Mouse (Mus musculus): ENCODE data around the gene Gm10282. TPM values are rescaled to one million over a fixed set of nuclear protein-coding genes. Genes with fewer than 3 reads are reported as not detected.

The Gm10282 gene
- total and polyA plus RNA-seq, 3 experiments, result 11.7 to 133 TPM; not detected in 1

DNA sequence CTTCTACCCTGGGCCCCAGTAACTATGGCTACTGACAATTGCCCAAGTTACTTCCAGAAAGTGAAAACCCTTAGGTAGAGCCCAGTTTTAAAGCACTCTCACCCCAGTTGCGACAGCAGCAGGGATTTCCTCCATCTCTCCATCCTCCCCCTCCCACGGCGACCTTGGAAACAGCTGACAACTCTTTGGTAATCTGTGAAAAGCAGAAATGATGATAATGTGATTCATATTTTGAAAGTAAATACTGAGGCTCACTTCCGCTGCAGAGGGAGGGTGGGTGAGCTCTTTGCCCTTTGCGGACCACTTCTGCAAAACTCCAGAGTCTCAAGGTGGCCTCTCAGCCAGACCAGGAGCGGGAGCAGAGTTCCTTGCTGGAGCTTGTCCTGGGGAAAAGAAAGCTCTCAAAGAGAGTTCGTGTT is 17.4 kb upstream of the Gm10282 start:
- H3K27me3 ChIP-seq (ENCODE audit: control insufficient read depth in 1 of 2, insufficient read depth in 2 of 2, low read length in 2 of 2), result no peaks in the 10 kb centered on the region
- peak; percentile 56 for DNase-seq (ENCODE audit: low read depth, low spot score)
- peak overlapping the region; percentile 39 to 45 for H3K4me3 ChIP-seq (ENCODE audit: control insufficient read depth in 1 of 2, insufficient read depth in 1 of 2, low read depth in 2 of 2, low read length in 2 of 2)

DNA sequence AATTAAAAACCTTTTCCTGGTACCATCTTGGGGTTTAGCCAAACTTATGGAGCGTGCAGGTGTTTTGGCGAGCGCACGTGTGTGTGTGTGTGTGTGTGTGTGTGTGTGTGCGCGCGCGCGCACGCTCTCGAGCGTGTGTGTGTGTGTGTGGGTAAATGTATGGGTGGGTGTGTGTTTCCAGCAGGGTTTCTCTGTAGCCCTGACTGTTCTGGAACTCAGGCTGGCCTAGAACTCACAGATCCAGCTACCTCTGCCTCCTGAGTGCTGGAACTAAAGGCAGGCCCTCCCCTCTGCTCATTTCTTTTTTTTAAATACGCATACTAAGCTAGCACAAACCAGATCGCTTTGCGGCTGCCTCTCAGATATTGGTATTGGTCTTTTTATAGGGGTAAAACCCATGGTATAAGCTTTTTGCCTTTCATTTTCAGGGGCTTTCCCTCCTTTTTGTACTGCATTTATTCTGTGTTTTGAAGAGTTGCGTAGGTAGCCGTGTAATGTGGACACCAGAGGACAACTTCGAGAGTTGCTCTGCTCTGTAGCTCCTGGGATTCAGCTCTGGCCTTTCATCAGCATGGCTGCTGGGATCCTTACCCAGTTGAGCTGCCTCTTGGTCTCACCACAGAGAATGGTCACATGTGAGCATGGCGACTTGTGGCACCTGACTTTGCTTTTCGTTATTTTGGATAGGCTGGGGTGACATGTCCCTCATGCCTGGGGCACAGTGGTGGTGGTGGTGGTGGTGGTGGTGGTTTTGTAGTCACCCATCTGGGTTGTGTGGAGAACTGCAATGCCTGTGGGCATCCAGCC is 16.8 kb upstream of the Gm10282 start:
- Histone ChIP-seq H3K36me3 (ENCODE audit: control insufficient read depth in 1 of 2, insufficient read depth in 2 of 2, low read length in 2 of 2) (no peaks in the 10 kb centered on the region), H3K79me2 (ENCODE audit: control insufficient read depth, insufficient read depth, low read length, poor library complexity) (no peaks in the 10 kb centered on the region), H3K27me3 (ENCODE audit: control insufficient read depth in 1 of 2, insufficient read depth in 2 of 2, low read length in 2 of 2) (no peaks in the 10 kb centered on the region), H3K9ac (ENCODE audit: control insufficient read depth, low read depth, low read length, poor library complexity, severe bottlenecking) (no peak overlapping the region), H3K4me3 (ENCODE audit: control insufficient read depth in 1 of 2, insufficient read depth in 1 of 2, low read depth in 2 of 2, low read length in 2 of 2) (no peak overlapping the region), H3K4me1 (ENCODE audit: control insufficient read depth in 1 of 2, insufficient read depth in 2 of 2, low read length in 2 of 2) (peaks cover 0 to 14% of the 10 kb centered on the region in 2 experiments; a peak in 2 of 4 replicates), H3K27ac (ENCODE audit: control insufficient read depth, low read depth, low read length) (no peak overlapping the region), H3K9me3 (replicated peaks; ENCODE audit: insufficient read depth, low read length) (no peaks in the 10 kb centered on the region)
- DNase-seq (ENCODE audit: low read depth, low spot score), result no peak
- TF ChIP-seq ZMIZ1 (IDR thresholded peaks at IDR 0.05; ENCODE audit: low read depth, low read length), result no peak
- TF ChIP-seq MAFK (IDR thresholded peaks at IDR 0.05; ENCODE audit: borderline replicate concordance, low read depth, low read length), result no peak

More for the DNA sequence above, 17.4 kb upstream of the Gm10282 start:
- Histone ChIP-seq H3K4me1 (ENCODE audit: control insufficient read depth in 1 of 2, insufficient read depth in 2 of 2, low read length in 2 of 2) (peaks cover 0 to 9% of the 10 kb centered on the region in 2 experiments; a peak in 1 of 4 replicates), H3K9ac (ENCODE audit: control insufficient read depth, low read depth, low read length, poor library complexity, severe bottlenecking) (no peak overlapping the region), H3K79me2 (ENCODE audit: control insufficient read depth, insufficient read depth, low read length, poor library complexity) (no peaks in the 10 kb centered on the region), H3K36me3 (ENCODE audit: control insufficient read depth in 1 of 2, insufficient read depth in 2 of 2, low read length in 2 of 2) (no peaks in the 10 kb centered on the region), H3K27ac (ENCODE audit: control insufficient read depth, low read depth, low read length) (no peak overlapping the region), H3K9me3 (replicated peaks; ENCODE audit: insufficient read depth, low read length) (no peaks in the 10 kb centered on the region)
- no peak for TF ChIP-seq NRF1 (IDR thresholded peaks at IDR 0.05; ENCODE audit: insufficient read depth, low read depth, low read length, poor library complexity, severe bottlenecking)
- TF ChIP-seq RCOR1 (IDR thresholded peaks at IDR 0.05; ENCODE audit: low read depth, low read length), result peak; percentile 87
- TF ChIP-seq EP300 (IDR thresholded peaks at IDR 0.05; ENCODE audit: low read depth in 1 of 2, low read length in 2 of 2), result peak in 1 of 2 experiments; percentile 47; a peak in 2 of 4 replicates
- no peak for TF ChIP-seq ZMIZ1 (IDR thresholded peaks at IDR 0.05; ENCODE audit: low read depth, low read length)
- TF ChIP-seq ETS1 (IDR thresholded peaks at IDR 0.05; ENCODE audit: low read depth, low read length), result peak; percentile 67
- TF ChIP-seq SMC3 (IDR thresholded peaks at IDR 0.05; ENCODE audit: low read depth, low read length), result 0 out of 2 replicates have a peak, but pooled peaks have one; percentile 5

DNA sequence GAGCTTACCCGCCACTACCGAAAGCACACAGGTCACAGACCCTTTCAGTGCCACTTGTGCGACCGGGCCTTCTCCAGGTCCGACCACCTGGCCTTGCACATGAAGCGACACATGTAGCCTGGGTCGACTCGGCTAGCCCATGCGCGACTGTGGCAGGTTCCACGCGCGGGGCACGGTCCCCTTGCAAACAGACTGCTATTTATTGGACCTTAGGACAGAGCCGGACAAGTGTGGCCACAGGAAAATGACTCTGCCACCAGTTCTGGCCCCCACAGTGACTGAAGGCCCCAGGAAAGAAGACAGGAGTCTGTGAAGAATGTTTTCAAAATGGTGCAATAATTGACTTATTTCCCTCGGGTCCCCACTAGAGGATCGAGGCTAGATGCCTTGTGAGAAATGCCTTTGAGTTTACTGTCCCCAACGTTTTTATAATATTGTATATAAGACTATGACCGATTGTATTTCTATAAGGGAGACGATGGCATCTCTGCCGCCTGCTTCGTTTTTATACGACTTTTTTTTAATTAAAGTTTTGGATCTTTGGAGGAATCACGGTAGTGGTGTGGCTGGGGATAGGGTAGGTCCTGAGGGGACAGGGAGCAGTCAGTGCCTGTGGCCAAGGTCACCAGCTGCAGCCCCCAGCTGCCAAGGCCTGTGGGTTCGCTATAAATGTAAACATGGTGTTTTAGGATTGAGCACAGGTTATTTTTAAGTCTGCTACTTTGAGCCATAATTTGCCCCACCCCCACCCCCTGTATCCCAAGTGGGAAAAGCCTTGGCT is 15.9 kb upstream of the Gm10282 start:
- no peak overlapping the region for H3K4me3 ChIP-seq (ENCODE audit: control insufficient read depth in 1 of 2, insufficient read depth in 1 of 2, low read depth in 2 of 2, low read length in 2 of 2)
- no peaks in the 10 kb centered on the region for H3K27me3 ChIP-seq (ENCODE audit: control insufficient read depth in 1 of 2, insufficient read depth in 2 of 2, low read length in 2 of 2)
- H3K9ac ChIP-seq (ENCODE audit: control insufficient read depth, low read depth, low read length, poor library complexity, severe bottlenecking), result no peak overlapping the region

More for the DNA sequence above, 15.9 kb upstream of the Gm10282 start:
- no peaks in the 10 kb centered on the region for H3K36me3 ChIP-seq (ENCODE audit: control insufficient read depth in 1 of 2, insufficient read depth in 2 of 2, low read length in 2 of 2)
- no peak for DNase-seq (ENCODE audit: low read depth, low spot score)
- TF ChIP-seq MAX (IDR thresholded peaks at IDR 0.05; ENCODE audit: low read length), result no peak
- TF ChIP-seq POLR2AphosphoS5 (IDR thresholded peaks at IDR 0.05; ENCODE audit: borderline replicate concordance, low read depth, low read length), result no peak
- no peak for TF ChIP-seq MYB (IDR thresholded peaks at IDR 0.05; ENCODE audit: low read depth, low read length)
- no peak for TF ChIP-seq ELF1 (IDR thresholded peaks at IDR 0.05; ENCODE audit: low read depth, low read length)
- no peak for TF ChIP-seq MAFK (IDR thresholded peaks at IDR 0.05; ENCODE audit: borderline replicate concordance, low read depth, low read length)
- TF ChIP-seq UBTF (IDR thresholded peaks at IDR 0.05; ENCODE audit: borderline replicate concordance, insufficient read depth, low read depth, low read length), result no peak
- no peak for TF ChIP-seq E2F4 (IDR thresholded peaks at IDR 0.05; ENCODE audit: borderline replicate concordance, low read depth, low read length)
- no peak for TF ChIP-seq ZKSCAN1 (IDR thresholded peaks at IDR 0.05; ENCODE audit: low read depth, low read length)
- no peak for TF ChIP-seq SIN3A (IDR thresholded peaks at IDR 0.05; ENCODE audit: low read length)
- no peak for TF ChIP-seq KAT2A (conservative IDR thresholded peaks at IDR 0.05; ENCODE audit: low read depth, low read length)
- H3K79me2 ChIP-seq (ENCODE audit: control insufficient read depth, insufficient read depth, low read length, poor library complexity), result no peaks in the 10 kb centered on the region
- no peak overlapping the region for H3K27ac ChIP-seq (ENCODE audit: control insufficient read depth, low read depth, low read length)
- H3K9me3 ChIP-seq (replicated peaks; ENCODE audit: insufficient read depth, low read length), result no peaks in the 10 kb centered on the region
- peaks cover 0 to 16% of the 10 kb centered on the region in 2 experiments; a peak in 2 of 4 replicates for H3K4me1 ChIP-seq (ENCODE audit: control insufficient read depth in 1 of 2, insufficient read depth in 2 of 2, low read length in 2 of 2)
